Mouse (Mus musculus): Measurements from ENCODE around the gene Nrde2.

DNA sequence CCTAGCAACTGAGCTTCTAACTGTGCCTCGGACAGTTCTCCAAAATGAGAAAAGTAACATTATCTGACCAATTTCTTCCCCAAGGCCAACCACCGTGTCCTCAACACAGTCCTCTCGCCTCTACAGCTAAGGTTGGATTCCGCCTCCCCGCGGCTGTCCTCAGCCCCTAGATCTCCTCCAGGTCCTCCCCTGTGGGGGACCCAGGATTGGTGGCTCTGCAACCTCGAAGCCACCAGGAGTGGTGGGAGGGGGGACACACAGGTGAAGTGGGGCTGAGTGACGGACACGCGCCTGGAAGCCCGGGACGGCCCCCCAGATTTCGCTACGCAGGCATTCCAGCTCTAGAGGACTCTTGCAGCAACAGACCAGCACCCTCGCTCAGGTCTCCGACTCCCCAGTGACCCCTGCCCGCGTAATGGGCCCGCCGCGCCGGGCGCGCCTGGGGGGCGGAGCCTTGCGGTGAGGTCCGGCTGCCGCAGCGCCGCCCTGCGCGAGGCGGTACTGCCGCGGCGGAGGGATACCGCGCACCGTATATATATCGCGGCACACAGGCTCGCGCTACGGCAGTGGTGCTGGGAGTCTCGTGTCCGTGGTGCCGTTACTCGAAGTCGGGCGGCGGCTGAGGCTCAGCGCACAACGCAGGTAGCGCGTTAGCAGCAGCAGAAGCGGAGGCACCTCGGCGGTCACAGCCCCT, 39.7 kb upstream of the Nrde2 start, which contains the start of gene Calm1:
- TF ChIP-seq CTCF (IDR thresholded peaks at IDR 0.05), result peak; percentile 42
- TF ChIP-seq EP300 (IDR thresholded peaks at IDR 0.05; ENCODE audit: insufficient read depth, low read depth, low read length), result peak; percentile 99
- TF ChIP-seq POLR2A (IDR thresholded peaks at IDR 0.05; ENCODE audit: insufficient read depth, low read depth, low read length), result peak; percentile 100

Measured in heart, adult 2 months (tissue).